Mouse (Mus musculus): ENCODE data around the gene Tiam1. TPM values are rescaled to one million over a fixed set of nuclear protein-coding genes. Genes with fewer than 3 reads are reported as not detected.

Tiam1 gene
- polyA plus RNA-seq, 1 experiment from 2014 or later, result 30.4 TPM

- H3K9me3 ChIP-seq, result no peaks in the 10 kb centered on the region
- 90% methylated on average over 1 of the region's 1 CpGs for WGBS
- H3K4me3 ChIP-seq (replicated peaks), result no peak overlapping the region
- H3K27ac ChIP-seq, result no peak overlapping the region
- no peak overlapping the region for H3K4me2 ChIP-seq (replicated peaks)
- ATAC-seq, result no peak
- H3K36me3 ChIP-seq, result no peaks in the 10 kb centered on the region
- no peak overlapping the region for H3K9ac ChIP-seq (replicated peaks)
- no peaks in the 10 kb centered on the region for H3K27me3 ChIP-seq
- H3K4me1 ChIP-seq (replicated peaks), result peaks cover 15% of the 10 kb centered on the region
These were observed 27.1 kb upstream of the Tiam1 start for GRCm38 (mm10) chr16:90170676-90171075.

GRCm38 (mm10) chr16:90169863-90170630 lies 26.5 kb upstream of the Tiam1 start:
- Histone ChIP-seq H3K9me3 (no peaks in the 10 kb centered on the region), H3K27ac (no peak overlapping the region), H3K9ac (replicated peaks) (no peak overlapping the region), H3K36me3 (no peaks in the 10 kb centered on the region), H3K4me2 (replicated peaks) (no peak overlapping the region), H3K27me3 (no peaks in the 10 kb centered on the region), H3K4me3 (replicated peaks) (no peak overlapping the region), H3K4me1 (replicated peaks) (peaks cover 15% of the 10 kb centered on the region)
- ATAC-seq, result no peak
- WGBS, result 63% methylated on average over 13 of the region's 13 CpGs

- Histone ChIP-seq H3K27ac (no peak overlapping the region), H3K4me2 (replicated peaks) (no peak overlapping the region), H3K36me3 (no peaks in the 10 kb centered on the region), H3K4me1 (replicated peaks) (peaks cover 15% of the 10 kb centered on the region), H3K9ac (replicated peaks) (no peak overlapping the region), H3K9me3 (no peaks in the 10 kb centered on the region), H3K27me3 (no peaks in the 10 kb centered on the region), H3K4me3 (replicated peaks) (no peak overlapping the region)
- 26% methylated on average over 10 of the region's 10 CpGs for WGBS
- ATAC-seq, result no peak
These were observed 24.1 kb upstream of the Tiam1 start for GRCm38 (mm10) chr16:90167646-90168045.

GRCm38 (mm10) chr16:90165435-90165834 lies 21.9 kb upstream of the Tiam1 start:
- Histone ChIP-seq H3K27me3 (no peaks in the 10 kb centered on the region), H3K9me3 (no peaks in the 10 kb centered on the region), H3K27ac (no peak overlapping the region), H3K36me3 (no peaks in the 10 kb centered on the region), H3K9ac (replicated peaks) (no peak overlapping the region), H3K4me3 (replicated peaks) (no peak overlapping the region), H3K4me1 (replicated peaks) (peaks cover 8% of the 10 kb centered on the region; the same call in 1 of the 2 replicates), H3K4me2 (replicated peaks) (no peak overlapping the region)
- 0 out of 2 replicates have a peak, but pooled peaks have one; percentile 24 for ATAC-seq
- 40% methylated on average over 2 of the region's 2 CpGs for WGBS

- H3K27ac ChIP-seq, result no peak overlapping the region
- no peaks in the 10 kb centered on the region for H3K9me3 ChIP-seq
- 92% methylated on average over 11 of the region's 11 CpGs for WGBS
- no peak for ATAC-seq
- no peaks in the 10 kb centered on the region for H3K36me3 ChIP-seq
- no peak overlapping the region for H3K4me3 ChIP-seq (replicated peaks)
- H3K9ac ChIP-seq (replicated peaks), result no peak overlapping the region
- peaks cover 3% of the 10 kb centered on the region; the same call in 1 of the 2 replicates for H3K4me1 ChIP-seq (replicated peaks)
- no peaks in the 10 kb centered on the region for H3K27me3 ChIP-seq
- no peak overlapping the region for H3K4me2 ChIP-seq (replicated peaks)
These were observed 21.4 kb upstream of the Tiam1 start for GRCm38 (mm10) chr16:90164942-90165341.

- ATAC-seq, result no peak
These were observed 11.5 kb upstream of the Tiam1 start for GRCm38 (mm10) chr16:90155080-90155479.

GRCm38 (mm10) chr16:90150820-90151219 lies 7.3 kb upstream of the Tiam1 start:
- Histone ChIP-seq H3K27me3 (no peaks in the 10 kb centered on the region), H3K9me3 (no peaks in the 10 kb centered on the region), H3K36me3 (no peaks in the 10 kb centered on the region), H3K4me2 (replicated peaks) (no peak overlapping the region), H3K9ac (replicated peaks) (no peak overlapping the region), H3K4me3 (replicated peaks) (no peak overlapping the region), H3K4me1 (replicated peaks) (no peaks in the 10 kb centered on the region), H3K27ac (no peak overlapping the region)
- no peak for ATAC-seq
- 65% methylated on average over 6 of the region's 6 CpGs for WGBS

More at GRCm38 (mm10) chr16:90155080-90155479, 11.5 kb upstream of the Tiam1 start:
- no peaks in the 10 kb centered on the region for H3K27me3 ChIP-seq
- H3K4me1 ChIP-seq (replicated peaks), result no peaks in the 10 kb centered on the region
- H3K9ac ChIP-seq (replicated peaks), result no peak overlapping the region
- no peaks in the 10 kb centered on the region for H3K36me3 ChIP-seq
- H3K4me3 ChIP-seq (replicated peaks), result no peak overlapping the region
- no peaks in the 10 kb centered on the region for H3K9me3 ChIP-seq
- H3K27ac ChIP-seq, result no peak overlapping the region
- no peak overlapping the region for H3K4me2 ChIP-seq (replicated peaks)
- 49% methylated on average over 7 of the region's 7 CpGs for WGBS

GRCm38 (mm10) chr16:90150126-90150525 lies 6.6 kb upstream of the Tiam1 start:
- Histone ChIP-seq H3K4me1 (replicated peaks) (no peaks in the 10 kb centered on the region), H3K36me3 (no peaks in the 10 kb centered on the region), H3K9ac (replicated peaks) (no peak overlapping the region), H3K9me3 (no peaks in the 10 kb centered on the region), H3K27me3 (no peaks in the 10 kb centered on the region), H3K4me2 (replicated peaks) (no peak overlapping the region), H3K4me3 (replicated peaks) (no peak overlapping the region), H3K27ac (no peak overlapping the region)
- 50% methylated on average over 7 of the region's 7 CpGs for WGBS
- ATAC-seq, result no peak

GRCm38 (mm10) chr16:90149335-90149734 lies 5.8 kb upstream of the Tiam1 start:
- peaks cover 7% of the 10 kb centered on the region for H3K4me1 ChIP-seq (replicated peaks)
- no peak for ATAC-seq
- no peak overlapping the region for H3K4me3 ChIP-seq (replicated peaks)
- H3K4me2 ChIP-seq (replicated peaks), result no peak overlapping the region
- 84% methylated on average over 9 of the region's 9 CpGs for WGBS
- no peaks in the 10 kb centered on the region for H3K27me3 ChIP-seq
- H3K27ac ChIP-seq, result no peak overlapping the region
- no peaks in the 10 kb centered on the region for H3K9me3 ChIP-seq
- no peak overlapping the region for H3K9ac ChIP-seq (replicated peaks)
- no peaks in the 10 kb centered on the region for H3K36me3 ChIP-seq

GRCm38 (mm10) chr16:90145244-90145643 lies 1.7 kb upstream of the Tiam1 start:
- H3K9me3 ChIP-seq, result no peaks in the 10 kb centered on the region
- peaks cover 5% of the 10 kb centered on the region for H3K27me3 ChIP-seq
- no peaks in the 10 kb centered on the region for H3K36me3 ChIP-seq
- WGBS, result 94% methylated on average over 1 of the region's 1 CpGs
- no peak overlapping the region for H3K9ac ChIP-seq (replicated peaks)
- no peak overlapping the region for H3K27ac ChIP-seq
- H3K4me1 ChIP-seq (replicated peaks), result peaks cover 27% of the 10 kb centered on the region
- H3K4me2 ChIP-seq (replicated peaks), result no peak overlapping the region
- H3K4me3 ChIP-seq (replicated peaks), result no peak overlapping the region
- no peak for ATAC-seq

- Histone ChIP-seq H3K36me3 (no peaks in the 10 kb centered on the region), H3K9me3 (no peaks in the 10 kb centered on the region), H3K27ac (peak overlapping the region; percentile 14; the same call in 1 of the 2 replicates), H3K4me3 (replicated peaks) (peak overlapping the region; percentile 70), H3K9ac (replicated peaks) (peak overlapping the region; percentile 69), H3K4me2 (replicated peaks) (peak overlapping the region; percentile 85), H3K4me1 (replicated peaks) (peaks cover 34% of the 10 kb centered on the region), H3K27me3 (peaks cover 9% of the 10 kb centered on the region)
- WGBS, result 7% methylated on average over 13 of the region's 13 CpGs
- ATAC-seq, result no peak
These were observed 972 bp upstream of the Tiam1 start for GRCm38 (mm10) chr16:90144541-90144940.

- whole genome bisulfite sequencing, result 2% methylated on average over 21 of the region's 21 CpGs
- ATAC-seq, result peak; percentile 79
- peak overlapping the region; percentile 70 for H3K4me3 ChIP-seq (replicated peaks)
These were observed 181 bp downstream of the Tiam1 start for GRCm38 (mm10) chr16:90143416-90143759.

More at GRCm38 (mm10) chr16:90143416-90143759, 181 bp downstream of the Tiam1 start:
- Histone ChIP-seq H3K9ac (replicated peaks) (peak overlapping the region; percentile 84), H3K4me1 (replicated peaks) (peaks cover 34% of the 10 kb centered on the region), H3K27ac (peak overlapping the region; percentile 93), H3K36me3 (no peaks in the 10 kb centered on the region), H3K4me2 (replicated peaks) (peak overlapping the region; percentile 85), H3K9me3 (no peaks in the 10 kb centered on the region), H3K27me3 (peaks cover 12% of the 10 kb centered on the region)

Measured in midbrain, embryonic 13.5 days (tissue).